Mouse (Mus musculus) gastrocnemius, postnatal 25 days (tissue): ENCODE measurements around the gene Ugt1a10. TPM values are rescaled to one million over a fixed set of nuclear protein-coding genes. Genes with fewer than 3 reads are reported as not detected.
A peak's percentile ranks its signal among the peaks of the same experiment; 100 is the strongest.
"Not testable (repeated sequence)": the region's sequence is repeated elsewhere in the genome, so short reads cannot be mapped to it uniquely, and the experiment has no call there.

ENCODE experiments used
- DNase-seq: peaks from one replicate; pipeline ENCODE4 v3.0.0; 2022
- long read RNA-seq, 2 experiments: library from polyadenylated mRNA; stranded (forward); transcript quantifications; one replicate each; pipeline ENCODE4 v2.0.0; 2021
- total RNA-seq, 2 experiments: library from RNA; stranded (reverse); gene quantifications; 1 replicate in 1 of 2; 2 replicates in 1 of 2; pipeline ENCODE4 v1.2.3; 2021

Ugt1a10 gene
- not detected for total RNA-seq
- long read RNA-seq, experiment 1: 0 reads
- long read RNA-seq, experiment 2: 0 reads

DNA sequence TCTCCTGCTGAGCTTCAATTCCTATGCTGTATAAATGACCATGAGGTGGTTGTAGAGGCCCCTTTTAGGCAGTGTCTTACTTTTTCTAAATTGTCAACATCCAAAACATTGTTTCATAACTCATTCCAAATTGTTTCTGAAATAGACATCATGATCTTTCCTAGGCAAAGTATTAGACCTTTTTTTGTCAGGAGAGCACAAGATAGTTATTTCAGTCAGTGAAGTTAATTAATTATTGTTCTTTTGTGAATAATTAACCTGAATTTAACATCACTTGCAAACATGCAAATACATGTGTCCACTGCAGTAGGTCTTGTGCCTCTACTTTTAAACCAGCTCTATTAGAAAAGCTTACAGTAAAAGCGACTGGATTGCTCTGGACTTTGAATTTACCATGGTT is at the start of gene Ugt1a10:
Gene Ugt1a10, plus strand, starts transcription at position 301 of the 400 bp plus-strand sequence.
- DNase-seq: no peak

DNA sequence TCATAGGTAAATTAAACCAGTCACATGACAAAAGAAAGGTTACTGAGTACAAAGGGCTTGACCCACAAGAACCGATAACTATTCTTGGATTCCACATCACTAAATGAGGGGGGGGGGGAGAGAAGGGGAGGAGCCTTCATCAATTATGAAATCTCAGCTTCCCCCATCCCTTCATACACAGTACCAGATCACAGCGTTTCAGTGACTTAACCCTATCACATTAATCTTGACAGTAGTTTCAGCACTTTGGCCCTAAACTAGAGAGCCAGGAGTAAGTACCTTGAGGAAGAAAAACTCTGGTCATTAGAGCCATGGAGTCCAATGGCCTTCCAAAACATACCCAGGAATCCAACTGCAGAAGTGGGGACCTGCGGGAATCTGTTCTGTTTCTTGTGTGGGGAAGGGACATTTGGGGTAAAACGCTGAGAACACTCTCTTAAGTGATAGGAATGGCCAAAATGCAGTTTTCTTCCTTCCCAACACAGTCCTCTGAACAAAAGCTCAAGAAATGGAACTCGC is 47.4 kb upstream of the Ugt1a10 start:
- DNase-seq: no peak

DNA sequence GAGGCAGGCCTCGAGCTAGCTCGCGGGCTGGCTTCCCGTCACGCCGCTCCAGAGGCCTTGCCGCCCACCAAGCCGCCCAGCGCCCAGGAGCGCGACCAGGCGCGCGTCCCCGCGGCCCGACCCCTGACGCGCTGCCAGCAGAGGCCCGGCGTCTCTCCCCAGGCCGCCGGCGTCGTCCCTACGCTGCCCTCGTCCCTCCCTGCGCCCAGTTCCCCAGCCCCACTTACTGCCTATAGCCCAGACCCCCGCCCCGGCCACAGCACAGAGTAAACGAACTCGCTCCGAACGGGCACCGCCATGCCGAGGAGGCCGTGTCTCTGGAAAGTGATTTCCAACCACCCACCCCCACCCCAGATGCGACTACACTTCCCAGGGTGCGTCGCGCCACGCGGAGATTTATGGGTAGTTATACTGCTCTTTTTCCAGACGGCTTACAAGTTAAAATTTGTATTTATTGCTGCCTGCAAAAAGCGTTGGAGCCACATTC is 46.9 kb upstream of the Ugt1a10 start, which contains the start of gene Usp40:
Gene Usp40, minus strand, starts transcription at position 341 of the 487 bp plus-strand sequence.
- DNase-seq: peak; percentile 79

DNA sequence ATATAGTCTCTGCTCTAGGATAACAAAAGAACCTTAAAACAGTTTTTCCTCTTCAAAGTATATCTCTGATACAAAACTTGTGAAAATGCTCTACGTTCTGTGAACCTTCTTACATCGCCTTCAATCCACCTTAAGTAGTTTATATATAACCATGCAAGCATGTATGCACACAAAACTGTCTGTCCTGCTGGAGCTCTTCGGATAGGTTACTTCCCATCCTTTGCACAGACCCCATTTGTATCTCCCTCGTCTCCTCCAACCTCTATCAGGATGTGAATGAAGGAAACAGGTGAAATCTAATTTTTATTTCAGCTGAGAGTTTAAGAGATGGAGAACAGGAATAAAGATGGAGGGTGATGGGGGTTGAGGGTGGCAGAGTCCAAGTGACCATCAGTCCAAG is 46.5 kb upstream of the Ugt1a10 start:
- no peak for DNase-seq

DNA sequence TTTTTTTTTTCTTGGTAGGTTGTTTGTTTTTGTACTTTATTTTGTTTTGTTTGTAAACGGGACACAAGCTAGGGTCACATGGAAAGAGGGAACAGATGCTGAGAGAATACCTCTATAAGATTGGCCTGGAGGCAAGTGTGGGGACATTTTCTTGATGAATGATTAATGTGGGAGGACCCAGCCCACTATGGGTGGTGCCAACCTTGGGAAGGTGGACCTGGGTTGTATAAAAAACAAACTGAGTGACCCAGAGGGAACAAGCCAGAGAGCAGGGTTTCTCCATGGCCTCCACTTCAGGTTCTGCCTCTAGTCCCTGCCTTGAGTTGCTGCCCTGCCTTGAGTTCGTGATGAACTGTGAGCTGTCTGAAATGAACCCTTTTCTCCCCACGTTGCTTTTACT is 45.7 kb upstream of the Ugt1a10 start:
- no peak for DNase-seq

DNA sequence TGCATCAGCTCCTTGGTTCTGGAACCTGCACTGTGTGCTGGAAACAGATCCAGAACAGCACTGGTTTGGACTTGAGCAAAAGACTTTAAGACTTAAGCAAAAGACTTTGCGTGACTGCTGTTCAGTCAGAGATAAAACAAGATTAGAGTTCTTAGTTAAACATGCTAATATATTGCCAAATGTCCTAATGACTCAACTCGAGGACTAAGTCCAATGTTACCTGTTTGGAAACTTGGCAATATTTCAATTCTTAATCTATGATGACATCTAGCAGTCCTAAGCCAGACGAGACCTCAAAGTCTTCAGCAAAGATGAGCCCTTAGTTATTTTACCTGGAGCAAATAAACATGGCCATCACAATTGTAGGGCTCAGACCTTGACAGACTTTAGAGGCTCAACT is 41.5 kb upstream of the Ugt1a10 start:
- no peak for DNase-seq

DNA sequence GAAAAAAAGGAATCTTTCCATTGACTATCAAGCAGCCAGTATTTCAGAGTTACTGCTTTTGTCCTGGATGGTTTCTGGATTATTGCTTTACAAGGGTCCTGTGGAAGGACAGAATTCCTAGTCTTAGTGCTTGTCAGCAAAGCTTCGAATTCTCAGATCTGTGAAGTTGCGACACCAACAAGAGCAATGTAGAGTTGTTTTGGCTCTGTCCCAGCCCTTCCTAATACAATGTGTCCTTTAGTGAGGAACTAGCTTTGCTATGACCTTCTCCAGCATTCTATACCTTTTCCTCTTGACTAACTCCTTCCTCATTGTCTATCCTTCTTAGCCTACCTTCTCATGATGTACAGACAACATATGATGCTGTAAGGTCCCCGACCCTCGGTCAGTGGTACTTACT is 41.0 kb upstream of the Ugt1a10 start:
- no peak for DNase-seq

DNA sequence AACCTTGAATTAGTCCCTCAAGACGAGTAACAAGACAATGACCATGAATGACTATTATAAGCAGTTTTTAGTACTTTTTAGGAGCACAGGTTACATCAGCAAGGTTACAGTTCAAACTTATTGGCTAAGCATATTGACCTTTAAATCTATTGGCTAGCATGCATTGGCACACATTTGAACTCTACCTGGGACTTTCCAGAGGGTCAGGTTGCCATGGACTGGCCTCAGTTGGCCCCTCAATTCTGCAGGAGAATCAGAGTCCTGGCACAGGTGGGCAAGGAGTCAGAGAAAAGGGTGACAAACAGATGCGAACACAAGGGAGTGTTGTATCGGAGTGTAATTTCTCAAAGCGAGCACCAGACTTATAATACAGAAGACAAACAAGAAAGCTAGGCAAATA is 40.5 kb upstream of the Ugt1a10 start:
- no peak for DNase-seq

DNA sequence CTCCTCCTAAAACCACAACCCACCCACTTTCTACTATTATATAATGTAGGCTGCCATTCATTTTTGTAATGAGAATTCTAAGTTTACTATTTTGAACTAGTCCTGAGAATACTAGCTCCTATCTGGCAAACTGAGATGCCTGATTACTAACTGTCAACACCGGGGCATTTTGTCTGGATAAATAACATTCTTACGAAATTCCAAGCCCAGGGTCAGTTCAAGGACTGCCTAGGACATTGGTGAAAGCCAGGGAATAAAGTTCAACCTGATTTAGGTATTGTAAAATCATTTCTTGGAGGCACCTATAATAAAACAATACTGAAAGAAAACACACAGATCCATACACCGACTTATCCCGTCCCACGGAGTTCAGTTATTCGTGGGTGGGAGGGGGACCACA is 39.8 kb upstream of the Ugt1a10 start:
- DNase-seq: no peak

DNA sequence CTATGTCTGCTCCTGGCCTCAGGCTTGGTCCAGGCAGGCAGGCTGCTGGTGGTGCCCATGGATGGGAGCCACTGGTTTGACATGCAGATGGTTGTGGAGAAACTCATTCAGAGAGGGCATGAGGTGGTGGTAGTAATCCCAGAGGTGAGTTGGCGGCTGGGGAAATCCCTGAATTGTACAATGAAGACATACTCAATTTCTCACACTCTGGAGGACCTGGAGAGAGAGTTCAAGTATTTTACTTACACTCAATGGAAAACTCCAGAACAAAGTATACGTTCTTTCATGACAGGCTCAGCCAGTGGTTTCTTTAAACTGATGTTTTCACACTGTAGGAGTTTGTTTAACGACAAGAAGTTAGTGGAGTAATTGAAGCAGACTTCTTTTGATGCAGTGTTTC is 29.9 kb upstream of the Ugt1a10 start:
- DNase-seq: not testable (repeated sequence)

DNA sequence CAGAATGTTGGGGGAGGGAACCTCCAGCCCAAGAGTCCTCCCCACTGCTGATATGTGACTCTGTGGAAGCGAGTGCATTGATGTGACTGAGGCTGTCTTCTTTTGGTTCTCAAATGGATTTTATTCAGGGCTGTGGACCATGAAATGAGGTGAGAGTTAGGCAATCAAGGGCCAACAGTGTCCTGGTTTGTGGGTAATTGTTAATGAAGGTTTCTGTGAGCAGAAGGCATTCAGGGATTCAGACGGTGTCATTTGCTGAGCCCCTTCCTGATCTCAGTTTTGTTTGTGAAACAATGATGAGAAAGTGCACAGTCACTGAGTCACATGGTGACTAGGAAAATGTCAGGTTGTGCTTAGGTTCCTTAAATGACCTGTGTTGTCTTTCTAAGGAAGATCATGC is 12.1 kb upstream of the Ugt1a10 start:
- not testable (repeated sequence) for DNase-seq

DNA sequence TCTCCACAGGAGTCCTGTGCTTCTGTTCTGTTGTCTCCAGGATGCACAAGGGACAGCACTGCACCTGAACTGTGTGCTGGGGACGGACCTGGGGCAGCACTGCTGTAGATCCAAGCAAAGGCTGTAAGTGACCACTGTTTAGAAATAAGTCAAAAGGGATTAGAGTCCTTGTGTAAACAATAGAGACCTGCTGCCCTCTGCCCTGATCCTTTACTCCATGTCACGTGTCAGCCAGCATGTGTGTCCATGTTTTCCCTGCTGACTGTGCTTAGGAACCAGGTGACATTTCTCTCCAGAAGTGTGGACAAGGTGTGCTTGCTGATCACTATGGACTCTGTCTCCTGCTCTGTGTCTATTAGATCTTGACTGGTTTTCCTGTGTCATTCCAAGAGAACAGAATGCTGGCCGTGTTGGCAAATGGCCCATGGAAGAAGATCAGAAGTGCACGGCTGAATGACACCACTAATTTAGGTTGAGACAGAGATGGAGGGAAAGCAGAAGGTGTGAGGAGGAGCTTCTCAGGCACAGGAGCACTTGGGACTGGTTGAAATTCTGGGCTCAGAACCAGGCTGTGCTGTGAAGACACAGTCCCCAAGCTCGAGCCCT is 10.3 kb upstream of the Ugt1a10 start:
- not testable (repeated sequence) for DNase-seq

DNA sequence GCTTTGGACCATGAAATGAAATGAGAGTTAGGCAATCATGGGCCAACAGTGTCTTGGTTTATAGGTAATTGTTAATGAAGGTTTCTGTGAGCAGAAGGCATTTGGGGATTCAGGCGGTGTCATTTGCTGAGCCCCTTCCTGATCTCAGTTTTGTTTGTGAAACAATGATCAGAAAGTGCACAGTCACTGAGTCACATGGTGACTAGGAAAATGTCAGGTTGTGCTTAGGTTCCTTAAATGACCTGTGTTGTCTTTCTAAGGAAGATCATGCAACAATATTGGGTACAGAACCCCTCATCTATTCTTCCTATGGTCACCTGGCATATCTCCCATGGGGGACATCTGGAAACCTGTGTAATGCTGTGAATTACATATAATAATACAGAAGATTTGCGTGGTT is 7.8 kb upstream of the Ugt1a10 start:
- not testable (repeated sequence) for DNase-seq

DNA sequence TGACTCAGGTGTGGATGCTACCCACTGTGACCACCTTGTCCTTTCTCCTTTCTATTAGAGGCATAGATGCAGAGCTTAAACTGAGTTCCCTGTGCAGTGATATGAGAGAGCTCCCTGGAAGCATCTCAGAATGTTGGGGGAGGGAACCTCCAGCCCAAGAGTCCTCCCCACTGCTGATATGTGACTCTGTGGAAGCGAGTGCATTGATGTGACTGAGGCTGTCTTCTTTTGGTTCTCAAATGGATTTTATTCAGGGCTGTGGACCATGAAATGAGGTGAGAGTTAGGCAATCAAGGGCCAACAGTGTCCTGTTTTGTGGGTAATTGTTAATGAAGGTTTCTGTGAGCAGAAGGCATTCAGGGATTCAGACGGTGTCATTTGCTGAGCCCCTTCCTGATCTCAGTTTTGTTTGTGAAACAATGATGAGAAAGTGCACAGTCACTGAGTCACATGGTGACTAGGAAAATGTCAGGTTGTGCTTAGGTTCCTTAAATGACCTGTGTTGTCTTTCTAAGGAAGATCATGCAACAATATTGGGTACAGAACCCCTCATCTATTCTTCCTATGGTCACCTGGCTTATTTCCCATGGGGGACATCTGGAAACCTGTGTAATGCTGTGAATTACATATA is 11.4 kb downstream of the Ugt1a10 start:
- not testable (repeated sequence) for DNase-seq

DNA sequence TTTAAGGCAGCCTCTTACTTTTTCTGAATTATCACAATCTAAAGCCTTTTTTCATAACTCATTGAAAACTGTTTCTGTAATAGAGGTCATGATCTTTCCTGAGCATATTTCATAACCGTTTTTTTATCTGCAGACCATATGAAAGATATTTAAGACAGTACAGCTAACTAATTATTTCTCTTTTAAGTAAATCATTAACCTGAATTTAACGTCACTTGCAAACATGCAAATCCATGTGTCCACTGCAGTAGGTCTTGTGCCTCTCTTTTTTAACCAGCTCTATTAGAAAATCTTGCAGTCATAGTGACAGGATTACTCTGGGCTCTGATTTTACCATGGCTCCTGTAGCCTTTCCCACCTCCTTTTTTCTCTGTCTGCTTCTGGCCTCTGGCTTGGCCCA is 15.3 kb downstream of the Ugt1a10 start, which contains the start of gene Ugt1a9:
Gene Ugt1a9, plus strand, starts transcription at position 306 of the 400 bp plus-strand sequence.
- DNase-seq: no peak

DNA sequence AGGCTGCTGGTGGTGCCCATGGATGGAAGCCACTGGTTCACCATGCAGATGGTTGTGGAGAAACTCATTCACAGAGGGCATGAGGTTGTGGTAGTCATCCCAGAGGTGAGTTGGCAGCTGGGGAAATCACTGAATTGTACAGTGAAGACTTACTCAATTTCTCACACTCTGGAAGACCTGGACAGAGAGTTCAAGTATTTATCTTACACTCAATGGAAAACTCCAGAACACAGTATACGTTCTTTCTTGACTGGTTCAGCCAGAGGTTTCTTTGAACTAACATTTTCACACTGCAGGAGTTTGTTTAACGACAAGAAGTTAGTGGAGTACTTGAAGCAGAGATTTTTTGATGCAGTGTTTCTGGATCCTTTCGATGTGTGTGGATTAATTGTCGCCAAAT is 15.7 kb downstream of the Ugt1a10 start:
- DNase-seq: no peak

DNA sequence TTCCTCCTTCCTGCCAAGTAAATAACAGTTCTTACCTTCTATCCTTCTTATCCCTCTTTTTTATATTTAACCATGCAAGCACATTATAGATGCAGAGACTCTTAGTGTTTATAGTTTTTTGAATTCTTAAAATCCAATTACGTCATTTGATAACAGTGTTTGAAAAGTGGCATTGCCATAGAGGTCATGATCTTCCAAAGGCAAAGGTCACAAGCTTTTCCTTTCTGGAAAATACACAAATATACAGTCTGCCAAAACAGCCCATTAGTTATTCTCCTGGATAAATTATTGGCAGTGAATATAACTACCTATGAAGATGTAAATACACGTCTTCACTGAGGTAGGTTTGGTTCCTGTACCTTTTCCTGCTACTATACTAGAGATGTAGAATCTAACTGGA is 19.3 kb downstream of the Ugt1a10 start:
- DNase-seq: no peak

DNA sequence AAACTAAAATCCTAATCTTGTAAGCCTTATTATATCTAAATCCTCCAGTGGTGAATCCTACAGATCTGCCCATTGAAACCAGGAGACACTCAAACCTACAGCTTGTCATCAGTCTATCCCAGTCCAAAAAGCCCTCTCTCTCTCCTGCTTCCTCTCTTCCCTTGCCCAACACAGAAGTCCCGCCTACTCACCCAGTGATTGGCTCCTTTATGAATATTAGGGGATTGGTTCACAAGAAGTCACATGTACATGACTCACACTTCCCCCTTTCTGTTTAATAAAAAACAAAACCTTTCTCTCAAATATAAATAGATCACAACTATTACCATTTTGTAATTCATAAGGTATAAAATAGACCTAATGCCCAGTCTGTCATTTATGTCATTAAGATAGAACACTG is 21.9 kb downstream of the Ugt1a10 start:
- no peak for DNase-seq

DNA sequence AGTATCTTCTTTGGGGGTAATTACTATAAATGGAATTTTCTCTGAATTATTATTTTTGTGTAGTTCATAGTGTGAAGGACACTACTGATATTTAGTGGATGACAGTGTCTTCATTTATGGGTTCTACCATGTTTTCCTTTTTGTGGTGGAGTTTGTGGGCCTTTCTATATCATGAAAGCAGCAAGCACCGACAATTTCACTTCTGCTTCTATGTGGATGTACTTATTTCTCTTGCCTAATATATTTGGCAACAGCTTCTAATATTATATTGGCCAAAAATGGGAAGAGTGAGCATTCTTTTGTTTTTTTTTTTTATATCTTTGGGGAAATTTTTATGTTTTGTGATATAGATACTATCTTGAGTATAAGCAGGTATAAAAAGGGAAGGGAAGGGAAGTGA is 26.5 kb downstream of the Ugt1a10 start:
- DNase-seq: no peak

DNA sequence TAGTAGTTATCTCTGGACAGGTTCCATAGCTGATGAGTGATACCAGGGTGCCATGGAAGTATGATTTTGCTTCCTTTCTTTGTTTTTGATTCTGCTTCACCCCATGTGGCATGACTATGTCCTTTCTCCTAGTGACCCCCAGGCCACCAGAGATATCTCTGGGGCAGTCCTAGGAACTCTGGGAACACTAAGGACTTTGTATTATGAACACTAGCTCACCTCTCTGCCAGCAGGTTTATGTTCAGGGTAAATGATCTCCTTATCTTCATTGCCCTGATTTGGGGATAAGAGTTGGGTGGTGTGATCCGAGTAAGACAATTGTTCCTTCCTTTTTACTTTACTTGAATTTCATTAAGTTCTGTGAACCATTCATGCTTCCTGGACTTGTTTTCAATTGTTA is 30.9 kb downstream of the Ugt1a10 start:
- DNase-seq: no peak

DNA sequence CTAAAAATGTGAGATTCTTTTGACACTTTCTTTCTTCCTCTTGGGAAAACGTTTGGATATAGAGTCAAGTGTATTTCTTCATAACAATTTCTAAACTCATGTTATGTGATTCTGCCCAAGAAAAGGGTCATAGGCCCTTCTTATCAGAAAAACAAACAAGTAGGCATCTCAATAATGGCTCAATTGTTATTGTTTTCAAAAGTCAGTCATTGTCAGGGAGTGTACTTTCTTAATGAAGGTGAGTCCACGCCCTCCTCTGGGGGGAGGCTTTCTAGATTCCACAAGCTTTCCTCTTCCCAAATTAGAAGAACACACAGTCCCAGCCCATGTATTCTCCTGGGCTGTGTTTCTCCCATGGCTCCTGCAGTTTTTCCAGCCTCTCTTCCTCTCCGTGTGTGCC is 32.3 kb downstream of the Ugt1a10 start, which contains the start of gene Ugt1a8:
Gene Ugt1a8, plus strand, starts transcription at position 301 of the 400 bp plus-strand sequence.
- no peak for DNase-seq

DNA sequence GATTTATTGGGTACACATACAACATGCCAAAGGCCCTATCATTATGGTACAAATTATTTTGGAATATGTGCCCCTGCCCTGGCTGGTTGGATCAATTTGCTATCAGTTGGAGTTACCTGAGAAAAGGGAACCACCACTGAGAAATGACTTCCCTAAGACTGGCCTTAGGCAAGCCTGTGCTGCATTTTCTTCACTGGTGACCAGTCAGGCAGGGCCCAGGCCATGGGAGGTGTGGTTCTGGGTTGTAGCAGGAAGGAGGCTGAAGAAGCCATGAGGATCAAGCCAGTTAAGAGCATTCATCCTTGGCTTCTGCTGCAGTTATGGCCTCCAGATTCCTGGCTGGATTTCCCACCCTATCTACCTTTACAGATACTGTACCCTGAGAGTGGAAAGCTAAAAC is 37.2 kb downstream of the Ugt1a10 start:
- DNase-seq: no peak

DNA sequence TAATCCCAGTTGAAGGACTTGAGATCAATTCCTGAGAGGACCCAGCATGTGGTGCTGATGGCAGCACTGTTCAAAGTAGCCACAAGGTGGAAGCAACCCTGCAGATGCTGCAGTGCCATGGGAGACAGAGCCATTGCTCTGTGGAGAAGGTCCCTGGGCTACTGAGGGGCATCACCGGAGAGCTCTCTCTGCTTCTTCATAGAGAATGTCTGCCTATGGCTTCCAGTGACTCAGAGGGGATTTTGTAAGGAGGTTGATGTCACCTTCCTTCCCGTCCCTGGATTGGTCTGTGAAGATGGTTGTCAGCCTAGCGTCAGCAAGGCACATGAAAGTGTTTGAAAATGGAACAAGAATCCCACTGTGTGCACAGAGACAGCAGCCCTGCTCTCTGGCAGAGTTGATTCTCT is 39.1 kb downstream of the Ugt1a10 start:
- DNase-seq: not testable (repeated sequence)
